Mouse (Mus musculus): Measurements from ENCODE around the gene Crygs.
A peak's percentile ranks its signal among the peaks of the same experiment; 100 is the strongest.

Crygs gene

DNA sequence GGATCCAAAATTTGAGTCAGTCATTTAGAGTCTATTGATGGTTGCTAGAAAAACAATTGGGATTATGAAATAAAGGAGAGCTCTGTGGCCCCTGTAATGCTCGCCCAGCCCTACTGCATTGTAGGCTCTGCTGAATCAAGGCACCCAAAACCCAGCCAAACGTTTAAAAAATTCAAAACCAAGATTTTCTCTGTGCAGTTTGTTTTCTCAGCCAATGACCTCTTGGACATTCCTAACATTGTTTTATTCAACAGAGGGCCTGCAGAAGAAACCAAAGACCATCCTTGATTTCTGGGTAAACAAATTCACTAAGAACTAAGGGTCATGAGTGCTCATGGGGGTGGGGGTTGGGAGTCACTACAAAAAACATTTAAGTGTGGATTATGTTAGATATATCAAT lies at the start of gene Crygs:
Gene Crygs (minus strand): TSS at position 101 of the 400 bp plus-strand sequence.
- DNase-seq (ENCODE audit: low spot score): no peak

DNA sequence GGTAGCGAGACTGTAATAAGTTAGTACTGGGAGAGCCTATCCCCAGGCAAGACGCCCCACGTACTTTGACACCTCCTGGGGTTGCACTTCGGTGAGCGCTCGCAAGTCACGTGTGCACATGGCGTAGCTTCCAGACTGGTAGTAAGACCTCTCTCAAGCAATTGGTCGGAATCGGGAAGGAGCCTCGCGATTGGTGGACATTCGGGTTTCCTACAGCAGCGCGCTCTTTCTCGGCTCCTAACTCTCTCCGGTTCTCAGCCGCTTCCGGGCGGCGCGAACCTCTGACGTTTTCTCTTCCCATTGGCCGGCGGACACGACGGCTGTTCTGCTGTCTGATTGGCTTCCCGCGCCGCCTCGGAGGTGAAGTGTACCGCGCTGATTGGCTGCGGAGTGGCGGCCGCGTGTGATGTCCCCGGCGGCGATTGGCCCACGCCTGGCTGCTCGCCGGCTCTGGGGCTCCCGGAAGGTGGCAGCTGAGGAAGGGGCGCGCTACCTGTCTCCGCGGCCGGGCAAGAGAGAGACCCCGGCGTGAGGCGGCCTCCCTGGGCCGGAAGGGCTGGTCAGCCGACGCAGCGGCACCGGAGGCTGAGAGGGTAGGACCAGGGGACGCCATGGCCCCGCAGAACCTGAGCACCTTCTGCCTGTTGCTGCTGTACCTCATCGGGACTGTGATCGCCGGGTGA lies 46.2 kb upstream of the Crygs start, which contains the start of the genes Tbccd1 and Dnajb11:
Gene Tbccd1 (minus strand): TSS at position 239 of the 683 bp plus-strand sequence.
Gene Dnajb11 (plus strand): TSS at position 415 of the 683 bp plus-strand sequence.
- peak; percentile 97 for DNase-seq (ENCODE audit: low spot score)

DNA sequence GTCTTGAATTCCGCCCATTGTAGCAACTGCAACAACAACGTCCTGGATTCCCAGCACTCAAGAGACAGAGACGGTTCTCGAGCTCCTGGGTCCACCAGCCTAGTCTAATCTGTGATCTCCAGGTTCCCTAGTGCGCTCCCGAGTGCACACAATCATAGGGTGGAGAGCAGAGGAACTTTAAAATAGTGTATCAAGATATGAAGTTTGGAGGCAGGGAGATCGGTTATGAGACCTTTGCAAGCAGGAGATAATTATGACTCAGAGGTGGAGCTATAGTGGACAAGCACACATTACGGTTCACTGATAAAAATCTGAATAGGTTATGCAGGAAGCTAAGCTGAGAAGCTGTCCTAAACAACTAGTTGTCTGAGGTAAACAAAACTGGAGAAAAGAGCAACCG lies 45.4 kb upstream of the Crygs start:
- no peak for DNase-seq (ENCODE audit: low spot score)

DNA sequence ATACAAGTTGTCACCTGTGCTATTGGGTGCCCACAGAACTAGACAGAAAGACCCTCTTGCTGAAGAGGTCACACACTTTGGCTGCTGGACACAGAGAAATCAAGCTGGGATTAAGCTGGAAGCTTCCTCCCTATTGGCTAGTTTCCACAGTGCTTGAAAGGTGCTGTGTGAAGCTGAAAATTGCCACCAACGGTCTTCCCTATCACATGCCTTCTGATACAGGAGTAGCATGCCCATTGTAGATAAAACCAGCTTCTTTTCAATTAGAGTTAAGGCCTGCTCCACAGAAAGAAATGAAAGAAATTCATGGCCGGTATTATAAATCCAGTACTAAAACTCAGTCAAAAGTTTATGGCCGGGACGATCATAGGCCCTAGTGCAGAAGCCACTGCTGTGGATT lies 41.3 kb upstream of the Crygs start:
- no peak for DNase-seq (ENCODE audit: low spot score)

DNA sequence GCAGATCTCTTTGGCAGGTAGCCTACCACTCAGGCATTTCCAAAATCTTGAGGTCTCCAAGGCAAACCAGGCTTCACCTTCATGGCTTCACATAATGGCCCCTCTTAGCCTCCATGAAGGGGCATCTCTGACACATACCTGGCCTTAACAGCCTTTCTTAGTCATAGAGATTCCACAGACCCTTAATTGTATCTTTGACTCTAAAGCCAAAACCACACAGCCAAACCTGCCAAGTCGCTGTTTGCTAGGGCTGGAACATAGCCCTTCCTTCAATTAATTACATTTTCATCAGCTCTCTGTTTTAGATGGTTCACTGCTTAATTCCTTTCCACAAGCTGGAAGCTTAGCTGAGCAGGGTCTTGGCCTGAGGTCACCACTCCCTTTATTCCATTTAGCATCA lies 37.0 kb upstream of the Crygs start:
- no peak for DNase-seq (ENCODE audit: low spot score)

DNA sequence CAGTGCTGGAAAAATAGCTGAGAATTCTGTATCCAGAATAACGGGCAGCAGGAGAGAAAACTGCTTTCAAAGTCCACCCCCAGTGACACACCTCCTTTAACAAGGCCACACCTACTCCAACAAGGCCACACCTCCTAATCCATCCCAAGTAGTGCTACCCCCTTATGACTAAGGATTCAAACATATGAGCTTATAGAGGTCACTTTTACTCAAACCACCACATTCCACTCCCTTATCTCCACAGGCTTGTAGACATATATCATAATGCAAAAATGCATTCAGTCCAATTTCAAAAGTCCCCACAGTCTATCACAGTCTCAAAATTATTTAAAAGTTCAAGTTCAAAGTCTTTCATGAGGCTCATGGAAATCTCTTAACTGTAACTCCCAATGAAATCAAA lies 36.3 kb upstream of the Crygs start:
- DNase-seq (ENCODE audit: low spot score): no peak

DNA sequence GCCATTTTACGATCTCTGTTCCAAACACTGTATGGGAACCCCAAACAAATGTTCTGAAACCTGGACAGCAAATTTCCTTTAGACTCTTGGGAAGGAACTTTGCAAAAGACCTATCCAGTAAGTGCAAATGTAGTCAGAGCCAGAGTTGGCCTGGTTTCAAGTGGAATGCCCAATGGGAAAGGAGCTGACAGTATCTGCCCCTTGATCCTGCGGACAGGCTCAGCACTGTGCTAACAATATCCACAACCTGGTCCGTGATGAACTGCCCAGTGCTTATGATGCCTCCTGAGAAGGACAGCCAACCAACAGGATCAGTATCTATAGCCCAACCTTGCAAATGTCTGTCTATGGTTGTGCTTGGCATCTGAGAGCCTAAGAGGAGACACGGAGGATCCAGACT lies 34.1 kb upstream of the Crygs start:
- DNase-seq (ENCODE audit: low spot score): no peak

DNA sequence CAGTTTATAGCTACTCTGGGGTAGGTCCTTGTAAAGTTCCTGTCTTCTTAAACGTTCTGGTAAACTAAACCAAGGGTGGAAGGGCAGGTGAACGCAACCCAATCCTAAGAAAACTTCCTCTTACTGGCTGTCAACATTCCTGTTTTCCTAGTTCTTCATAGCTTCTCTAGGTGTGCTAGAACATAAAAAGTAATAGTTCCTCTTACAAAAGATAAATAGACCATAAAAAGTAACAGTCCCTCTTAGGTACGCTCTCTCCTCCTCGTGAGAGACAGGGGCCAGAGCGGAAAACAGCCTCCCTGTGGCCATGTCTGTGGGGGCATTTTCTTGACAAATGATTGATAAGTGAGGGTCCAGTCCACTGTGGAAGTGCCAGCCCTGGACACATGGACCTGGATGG lies 33.5 kb upstream of the Crygs start:
- no peak for DNase-seq (ENCODE audit: low spot score)

DNA sequence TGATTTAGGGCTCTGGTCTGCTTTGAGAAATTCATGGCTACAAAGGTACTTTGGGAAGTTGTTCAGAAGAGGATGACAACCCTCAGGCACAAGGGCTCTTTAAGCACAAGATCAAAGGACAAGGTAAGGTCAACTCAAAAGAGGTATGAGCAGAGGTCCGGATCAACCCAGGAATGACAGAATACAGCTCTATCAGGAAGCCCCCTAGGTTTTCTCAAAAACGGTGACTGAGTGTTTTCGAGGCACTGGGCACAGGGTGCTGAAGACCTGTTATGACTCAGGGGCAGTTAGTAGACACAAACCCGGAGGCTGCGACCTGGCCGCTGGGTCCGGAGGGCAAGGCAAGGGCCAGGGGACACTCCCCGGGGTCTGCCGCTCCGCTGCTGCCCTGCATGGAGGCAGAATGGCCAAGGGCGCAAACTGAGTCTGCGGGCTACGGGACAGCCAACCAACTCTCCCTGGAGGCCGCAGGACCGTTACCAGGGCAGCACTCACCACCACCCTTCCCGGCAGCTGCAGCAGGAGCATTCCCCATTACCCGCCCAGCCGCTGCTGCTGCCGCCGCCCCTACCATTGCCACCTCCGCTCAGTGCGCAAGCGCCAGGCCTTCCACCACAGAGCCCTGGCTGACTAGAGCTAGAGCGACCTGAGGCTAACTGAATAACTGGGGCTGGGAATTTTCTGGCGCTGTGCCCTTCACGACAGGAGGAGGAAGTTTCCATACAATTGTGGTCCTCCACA lies 32.9 kb upstream of the Crygs start:
- DNase-seq (ENCODE audit: low spot score): peak; percentile 44

DNA sequence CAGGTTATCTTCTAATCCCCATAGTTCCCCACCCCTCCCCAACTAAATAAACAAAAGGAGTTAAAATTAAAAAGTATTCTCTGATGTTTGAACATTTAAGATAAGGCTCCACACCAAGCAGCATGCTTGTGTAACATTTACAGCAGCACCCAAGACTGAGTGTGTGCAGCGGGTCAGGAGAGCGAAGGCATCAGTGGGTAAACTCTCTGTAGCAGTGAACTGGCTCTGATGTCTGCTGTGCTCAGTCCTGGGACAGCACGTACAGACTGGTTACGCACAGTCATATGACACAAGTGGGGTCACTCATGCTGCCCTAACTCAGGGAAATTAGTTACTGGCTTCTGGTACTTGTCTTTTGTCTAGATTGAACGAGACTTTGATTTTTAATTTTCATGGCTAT lies 31.5 kb upstream of the Crygs start:
- DNase-seq (ENCODE audit: low spot score): no peak

DNA sequence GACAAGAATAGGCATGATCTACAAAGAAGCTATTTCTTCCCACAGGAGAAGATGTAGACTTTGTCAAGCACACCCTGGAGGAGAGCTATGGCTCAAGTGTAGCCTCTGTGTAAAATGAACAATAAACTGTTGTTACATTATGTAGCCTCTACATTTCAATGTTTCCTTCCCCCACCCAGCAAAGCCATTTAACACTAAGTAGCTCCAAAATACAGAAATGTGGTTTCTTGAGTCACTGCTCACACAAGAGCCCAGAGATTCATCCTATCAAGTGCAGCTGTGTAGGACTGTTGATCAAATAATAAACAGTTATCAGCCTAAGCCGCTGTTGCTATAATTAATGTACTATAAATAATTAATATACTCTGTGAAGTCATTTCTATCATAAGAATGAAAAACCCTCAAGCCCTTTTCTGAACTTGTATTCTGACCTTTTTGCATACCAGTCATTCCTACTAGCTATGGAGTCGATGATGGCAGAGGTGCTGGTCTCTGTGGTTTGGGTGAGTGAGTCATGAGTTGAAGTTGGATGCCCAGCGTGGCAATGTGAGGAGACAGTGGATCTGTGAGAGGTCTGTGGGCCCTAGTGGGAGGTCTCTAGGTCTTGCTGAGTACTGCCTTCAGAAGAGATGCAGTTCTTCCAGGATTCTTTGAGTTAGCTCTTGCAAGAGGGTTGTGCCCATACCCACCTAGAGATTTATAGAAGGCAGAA lies 27.9 kb upstream of the Crygs start:
- no peak for DNase-seq (ENCODE audit: low spot score)

DNA sequence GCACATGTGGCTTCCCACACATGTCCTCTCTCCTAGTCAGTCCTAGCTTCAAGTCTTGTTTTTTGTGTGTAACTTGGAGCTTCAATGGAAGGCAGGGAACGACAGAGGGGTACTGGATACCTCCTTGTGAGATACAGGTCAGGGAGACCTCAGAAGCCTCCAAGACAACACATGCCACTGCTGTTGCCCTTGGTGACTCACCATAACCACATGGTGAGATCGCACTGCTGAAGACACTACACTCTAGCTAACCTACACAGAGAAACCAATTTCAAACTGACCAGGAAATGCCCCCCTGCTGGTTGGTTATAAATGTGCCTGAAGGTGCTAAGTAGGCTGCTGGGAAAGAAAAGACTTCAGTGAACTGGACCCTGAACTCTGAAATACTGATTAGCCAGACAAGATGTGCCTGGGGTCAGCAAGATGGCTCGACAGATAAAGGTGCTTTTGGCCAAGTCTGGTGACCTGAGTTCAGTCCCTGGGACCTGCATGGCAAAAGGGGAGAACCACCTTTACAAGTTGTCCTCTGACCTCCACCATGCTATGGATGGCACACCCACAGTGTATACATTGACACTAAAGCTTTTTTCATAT lies 21.7 kb upstream of the Crygs start:
- no peak for DNase-seq (ENCODE audit: low spot score)

DNA sequence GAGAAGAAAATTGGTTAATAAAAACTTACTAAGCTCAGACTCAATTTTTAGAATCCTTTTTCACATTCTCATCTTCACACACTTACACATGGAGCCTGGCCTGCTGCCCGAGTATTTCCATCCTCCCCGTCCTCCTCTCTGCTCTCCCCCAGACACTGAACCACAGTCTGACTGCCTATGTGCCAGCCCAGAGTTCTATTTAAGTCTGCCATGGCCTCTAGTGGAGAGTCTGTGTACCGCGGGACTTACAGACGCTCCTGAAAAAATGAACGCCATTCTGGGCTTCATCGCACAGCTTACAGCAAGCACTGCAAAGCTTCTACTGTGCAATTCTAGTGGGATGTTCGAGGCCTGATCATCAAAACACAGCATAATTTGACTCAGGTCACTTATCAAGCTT lies 9.4 kb upstream of the Crygs start:
- DNase-seq (ENCODE audit: low spot score): peak; percentile 10

DNA sequence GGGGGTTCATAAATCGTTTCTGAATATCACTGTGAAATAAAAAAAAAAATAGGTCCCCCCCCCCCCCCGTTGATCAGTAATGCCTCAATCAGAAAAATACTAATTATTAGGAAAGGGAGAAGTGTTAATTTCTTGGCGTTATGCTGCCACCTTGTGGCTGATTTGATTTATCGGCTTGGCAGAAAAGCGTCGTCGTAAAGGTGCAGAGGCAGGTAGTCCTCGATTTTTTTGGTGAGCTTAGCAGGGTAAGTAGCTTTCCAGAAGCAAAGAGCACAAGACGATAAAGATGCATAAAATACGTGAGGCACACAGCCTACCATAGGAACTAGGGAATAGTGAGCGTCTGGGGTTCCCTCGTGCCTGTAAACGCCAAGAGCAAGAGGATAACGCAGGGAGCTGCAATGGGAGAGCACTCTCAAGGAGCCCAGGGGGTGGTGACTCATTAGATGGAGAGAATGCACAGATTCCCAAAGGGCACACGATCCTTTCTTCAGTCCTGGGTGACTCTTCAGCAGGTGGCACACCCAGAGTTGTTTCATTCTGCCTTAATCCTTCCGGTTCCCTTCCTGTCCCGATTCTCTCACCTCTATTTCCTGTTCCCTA lies 3.8 kb downstream of the Crygs start:
- peak; percentile 34 for DNase-seq (ENCODE audit: low spot score)

DNA sequence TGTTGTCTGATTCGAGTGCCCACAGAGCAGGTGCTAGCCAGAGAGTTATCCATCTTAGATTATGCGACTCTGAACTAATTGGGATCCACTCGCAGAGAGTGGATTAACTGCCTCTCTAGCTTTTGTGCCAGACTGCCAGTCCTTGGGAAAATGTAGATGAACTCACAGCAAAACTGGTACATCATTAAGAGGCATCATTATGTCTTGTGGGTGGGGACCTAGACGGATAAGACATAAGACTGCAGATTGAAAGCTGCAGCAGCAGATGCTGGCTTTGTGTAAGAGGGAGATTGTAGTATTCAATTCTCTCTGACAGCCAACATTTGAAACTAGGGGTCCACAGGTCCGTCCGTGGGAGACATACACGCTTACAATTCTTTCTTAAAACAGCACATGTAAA lies 8.6 kb downstream of the Crygs start:
- no peak for DNase-seq (ENCODE audit: low spot score)

DNA sequence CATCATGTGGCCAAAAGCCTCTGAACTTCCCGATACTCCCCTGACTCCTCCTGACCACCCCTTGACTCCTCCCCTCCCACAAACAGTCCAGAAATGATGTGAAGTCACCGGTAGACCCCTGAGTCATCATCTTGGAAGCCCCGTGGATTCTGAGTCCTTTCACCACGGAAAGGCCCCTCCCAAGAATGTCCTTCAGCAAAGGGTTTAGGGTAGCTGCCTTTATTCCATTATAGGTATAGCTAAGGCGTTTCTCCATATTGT lies 10.6 kb downstream of the Crygs start:
- no peak for DNase-seq (ENCODE audit: low spot score)

DNA sequence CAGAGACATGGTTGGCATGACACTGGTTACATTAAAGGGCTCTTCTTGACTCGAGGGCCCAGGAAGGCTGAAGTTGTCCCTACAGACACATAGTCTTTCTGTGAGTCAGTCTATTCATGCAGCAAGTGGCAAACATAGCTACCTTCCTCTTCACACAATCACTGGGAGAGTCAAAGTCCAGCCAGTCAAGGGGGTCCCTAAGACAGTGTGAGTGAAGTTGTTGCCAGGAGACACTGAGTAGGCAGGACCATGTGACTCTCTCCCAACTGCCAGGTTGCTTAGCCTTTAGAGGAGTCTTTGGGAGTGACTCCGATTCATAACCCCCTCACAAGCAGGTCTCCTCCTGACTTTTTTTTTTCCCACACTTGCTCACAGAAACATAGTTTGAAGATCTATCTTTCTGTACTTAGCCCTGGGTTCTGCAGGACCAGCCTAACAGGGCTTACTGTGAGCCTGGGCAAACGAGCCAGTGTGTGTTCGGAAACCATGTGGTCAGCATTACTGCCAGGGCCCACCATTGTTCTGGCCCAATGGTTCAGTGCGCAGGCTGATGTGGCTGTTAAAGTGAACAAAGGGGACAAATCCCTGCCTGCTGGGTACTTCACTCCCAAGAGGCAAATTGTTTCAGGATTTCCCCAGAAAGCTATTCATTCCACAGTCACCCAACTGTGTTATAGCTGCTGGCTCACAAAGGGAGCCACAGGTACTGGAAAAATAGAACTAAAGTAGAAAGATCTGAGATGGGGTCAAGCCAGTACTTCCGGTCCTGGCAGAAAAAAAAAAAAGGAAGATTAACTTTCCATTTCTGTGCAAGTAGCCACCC lies 11.1 kb downstream of the Crygs start:
- no peak for DNase-seq (ENCODE audit: low spot score)

DNA sequence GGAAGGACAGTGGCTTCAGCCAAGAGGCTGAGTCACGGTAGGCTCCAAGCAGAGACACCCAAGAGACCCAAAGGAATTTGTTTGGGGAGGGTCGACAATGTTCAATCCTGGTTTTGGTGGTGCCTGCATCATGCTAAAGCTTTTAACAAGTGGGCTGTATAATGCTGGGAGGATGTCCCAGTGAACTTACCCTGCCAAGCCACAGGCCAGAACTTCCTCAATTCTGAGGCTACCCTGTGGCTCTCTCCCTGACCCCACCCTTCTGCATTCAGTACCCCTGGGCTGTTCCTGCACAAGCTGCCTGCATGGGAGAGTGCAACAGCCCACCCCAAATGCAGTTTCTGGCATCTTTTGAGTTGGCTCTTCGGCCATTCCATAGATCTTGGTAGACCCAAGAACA lies 12.9 kb downstream of the Crygs start:
- no peak for DNase-seq (ENCODE audit: low spot score)

DNA sequence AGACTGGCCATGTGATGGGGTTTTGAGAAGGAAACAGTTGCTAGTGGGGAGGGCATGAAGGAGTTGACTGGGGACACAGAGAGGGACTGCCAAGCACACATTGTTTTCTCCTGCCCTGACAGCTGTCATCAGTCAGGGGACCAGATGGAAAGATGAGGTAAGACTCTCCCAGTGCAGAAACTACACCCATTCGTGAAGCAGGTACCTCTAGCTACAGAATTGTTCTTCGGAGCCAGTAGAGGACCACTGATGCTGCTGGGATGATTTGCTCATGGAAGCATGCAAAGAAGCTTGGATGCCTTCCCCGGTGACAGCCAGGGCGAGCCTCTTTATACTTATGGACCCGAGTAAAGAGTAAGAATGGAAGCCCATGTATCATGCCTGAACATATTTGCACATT lies 13.9 kb downstream of the Crygs start:
- DNase-seq (ENCODE audit: low spot score): no peak

DNA sequence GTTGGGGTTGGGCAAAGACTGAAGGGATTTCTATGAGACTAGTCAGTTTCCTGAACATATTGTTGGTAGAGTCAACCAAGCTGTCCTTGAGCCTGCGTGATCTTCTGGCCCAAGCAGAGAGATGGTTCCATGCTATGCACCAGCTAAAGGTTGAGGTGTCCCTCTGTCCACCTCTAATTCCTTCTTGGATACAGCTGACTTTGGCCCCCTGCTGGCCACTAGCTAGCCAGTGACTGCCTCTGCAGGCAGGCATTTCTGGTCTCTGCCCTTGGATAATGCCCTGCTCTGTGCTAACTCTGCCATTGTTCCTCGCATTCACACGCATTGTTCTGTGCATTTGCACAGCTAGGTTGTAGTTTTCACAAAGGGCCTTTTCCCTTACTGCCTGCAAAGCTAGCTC lies 15.9 kb downstream of the Crygs start:
- no peak for DNase-seq (ENCODE audit: low spot score)

DNA sequence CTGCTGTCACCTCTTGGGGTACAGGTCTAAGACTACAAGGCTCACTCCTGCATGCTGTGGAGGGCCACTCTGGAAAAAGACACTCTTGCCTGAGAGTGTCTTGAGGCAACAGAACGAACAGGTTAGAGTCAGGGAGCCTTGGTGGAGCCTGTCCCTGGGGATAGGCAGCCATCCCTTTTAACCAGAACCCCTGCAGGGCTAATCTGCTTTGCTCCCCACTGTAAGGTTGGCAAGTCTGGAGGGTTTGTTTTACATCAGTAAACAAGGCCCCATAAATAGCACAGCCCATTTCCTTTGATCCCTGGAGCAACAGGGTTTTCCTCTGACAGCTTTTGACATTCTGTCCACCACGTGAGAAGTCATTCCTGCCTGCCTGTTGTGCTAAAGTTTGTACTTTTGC lies 20.1 kb downstream of the Crygs start:
- no peak for DNase-seq (ENCODE audit: low spot score)

DNA sequence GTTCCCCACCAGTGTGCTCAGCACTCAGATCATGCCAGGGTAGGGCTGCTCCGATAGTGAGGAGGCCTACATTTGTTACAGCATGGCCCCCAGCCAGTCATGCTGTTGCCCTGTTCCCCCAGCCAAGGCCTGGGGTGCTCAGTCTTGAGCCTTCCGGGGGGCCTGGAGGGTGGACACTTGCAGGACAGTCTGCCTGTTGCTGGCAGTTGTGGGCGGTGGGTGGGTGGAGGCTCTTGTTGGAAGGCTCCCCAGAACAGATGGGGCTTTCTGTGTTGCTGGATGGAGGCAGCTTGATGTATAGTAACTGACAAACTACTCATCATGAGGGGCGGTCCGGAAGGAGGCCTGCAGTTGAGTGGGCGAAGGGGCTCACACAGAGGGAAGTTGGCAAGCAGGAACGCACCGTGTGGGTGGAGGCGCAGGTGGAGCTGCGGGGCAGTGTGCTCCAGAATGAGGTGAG lies 21.4 kb downstream of the Crygs start:
- no peak for DNase-seq (ENCODE audit: low spot score)

All from MN1 (cell line).